Mouse (Mus musculus) olfactory bulb, adult 2 months (tissue): Measurements from ENCODE around the gene App.

Source experiments
- CTCF ChIP-seq: fragments of 200-500 bp; IDR thresholded peaks from 2 replicates; pipeline ENCODE4 v1.5.1; 2012; ENCODE audit warnings: low read depth, mild to moderate bottlenecking, low read length, moderate library complexity; ENCODE audit not compliant: insufficient read depth
- POLR2A ChIP-seq: fragments of 200-500 bp; IDR thresholded peaks from 2 replicates; pipeline ENCODE4 v1.6.1; 2012; ENCODE audit warnings: mild to moderate bottlenecking, low read depth, low read length, moderate library complexity; ENCODE audit not compliant: insufficient read depth

DNA sequence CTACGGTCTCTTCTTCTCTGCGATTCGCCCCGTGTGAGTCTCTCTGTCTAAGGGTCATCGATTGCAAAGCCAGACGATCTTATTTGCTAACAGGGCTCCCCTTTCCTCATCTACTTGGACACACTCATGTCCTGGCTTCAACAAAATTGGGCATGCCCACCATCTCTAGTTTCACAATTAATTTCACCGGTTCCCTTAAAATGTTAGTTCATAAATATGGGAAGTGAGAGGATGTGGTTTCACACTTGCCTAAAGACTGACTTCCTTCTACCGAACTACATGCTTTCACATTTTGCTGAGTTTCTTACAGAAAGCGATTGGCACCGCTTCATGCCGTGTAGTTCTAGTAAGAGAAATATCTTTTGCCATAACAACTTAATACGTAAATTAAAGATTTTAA lies 101.8 kb downstream of the App start:
- no peak for TF ChIP-seq CTCF
- TF ChIP-seq POLR2A, result no peak
